Mouse (Mus musculus) hindbrain, embryonic 15.5 days (tissue): Measurements from ENCODE around the gene Zfp619. TPM values are rescaled to one million over a fixed set of nuclear protein-coding genes. Genes with fewer than 3 reads are reported as not detected.

Source experiments
- polyA plus RNA-seq: library from polyadenylated mRNA; unstranded; fragments of >200 nt; fragmentation: Nextera tagmentation; extraction: Ambion mirVana; gene quantifications from 2 replicates; pipeline ENCODE4 v1.2.1, GENCODE M21; 2015

Gene Zfp619
- polyA plus RNA-seq, 1 experiment from 2014 or later, result 2.5 TPM

Other genes with a start within 250 kb of the Zfp619 start
- gene Gm5114, start 104.6 kb upstream of the Zfp619 start, polyA plus RNA-seq, result not detected in 2 replicates